Mouse (Mus musculus) hindbrain, embryonic 11.5 days (tissue): ENCODE results near the gene Pxn. TPM values are rescaled to one million over a fixed set of nuclear protein-coding genes. Genes with fewer than 3 reads are reported as not detected.

Source experiments
- ATAC-seq: fragments of 200-750 bp; cut with Nextera tagmentation; 2 replicates; pipeline ENCODE4 v1.8.0; 2017; ENCODE audit warnings: mild to moderate bottlenecking, moderate TSS enrichment, moderate library complexity; ENCODE audit not compliant: low FRiP score
- DNase-seq: peaks from one replicate; pipeline ENCODE4 v3.0.0-alpha.2; 2015; ENCODE audit warnings: low spot score
- H3K27ac ChIP-seq: fragments of 300-500 bp; sonication (generic); 2 replicates; pipeline ENCODE4 v1.5.1; 2014; ENCODE audit warnings: mild to moderate bottlenecking, low read depth, low read length
- H3K27me3 ChIP-seq: fragments of 300-500 bp; sonication (generic); 2 replicates; pipeline ENCODE4 v1.6.1; 2014; ENCODE audit warnings: mild to moderate bottlenecking, low read length, moderate library complexity, mixed read lengths; ENCODE audit not compliant: control insufficient read depth, insufficient read depth
- H3K36me3 ChIP-seq: fragments of 300-500 bp; sonication (generic); 2 replicates; pipeline ENCODE4 v1.6.1; 2014; ENCODE audit warnings: mild to moderate bottlenecking, low read length, moderate library complexity, mixed read lengths; ENCODE audit not compliant: control insufficient read depth, insufficient read depth
- H3K4me1 ChIP-seq: fragments of 300-500 bp; sonication (generic); replicated peaks from 2 replicates; pipeline ENCODE4 v1.6.1; 2014; ENCODE audit warnings: low read length, mixed read lengths; ENCODE audit not compliant: control insufficient read depth, insufficient read depth
- H3K4me2 ChIP-seq: fragments of 300-500 bp; sonication (generic); replicated peaks from 2 replicates; pipeline ENCODE4 v1.6.1; 2014; ENCODE audit warnings: mild to moderate bottlenecking, low read depth, low read length
- H3K4me3 ChIP-seq: fragments of 300-500 bp; sonication (generic); 2 replicates; pipeline ENCODE4 v1.5.1; 2014; ENCODE audit warnings: low read depth, low read length
- H3K9ac ChIP-seq: fragments of 300-500 bp; sonication (generic); 2 replicates; pipeline ENCODE4 v1.6.1; 2014; ENCODE audit warnings: low read depth, low read length
- H3K9me3 ChIP-seq: fragments of 300-500 bp; sonication (generic); 2 replicates; pipeline ENCODE4 v1.6.1; 2016; ENCODE audit warnings: low read length; ENCODE audit not compliant: control insufficient read depth
- WGBS: fragments of 180-500 bp; shearing (Covaris S2); extraction: QIAGEN DNeasy Blood & Tissue Kit; methylation state at CpG from one replicate; pipeline ENCODE4 v1.1.7; 2014; 5-methylcytosine and 5-hydroxymethylcytosine counted together
- polyA plus RNA-seq: library from polyadenylated mRNA; unstranded; fragments of >200 nt; fragmentation: Nextera tagmentation; extraction: Ambion mirVana; gene quantifications from 2 replicates; pipeline ENCODE4 v1.2.1, GENCODE M21; 2014

Gene Pxn
- polyA plus RNA-seq, 1 experiment from 2014 or later: 10.1 TPM

- no peak overlapping the region for H3K4me2 ChIP-seq
- no peaks in the 10 kb centered on the region for H3K9me3 ChIP-seq
- ATAC-seq: no peak
- no peak for DNase-seq
- no peak overlapping the region for H3K4me3 ChIP-seq
- H3K36me3 ChIP-seq: no peaks in the 10 kb centered on the region
- WGBS: 25% methylated on average over 16 of the region's 16 CpGs
- H3K27ac ChIP-seq: no peak overlapping the region
- H3K9ac ChIP-seq: no peak overlapping the region
- H3K4me1 ChIP-seq: peaks cover 3% of the 10 kb centered on the region
- no peaks in the 10 kb centered on the region for H3K27me3 ChIP-seq
Observed at GRCm38 (mm10) chr5:115534290-115534731, 27.8 kb downstream of the Pxn start.

GRCm38 (mm10) chr5:115534856-115535255 lies 28.4 kb downstream of the Pxn start:
- no peak overlapping the region for H3K4me3 ChIP-seq
- no peak overlapping the region for H3K27ac ChIP-seq
- H3K9ac ChIP-seq: no peak overlapping the region
- no peaks in the 10 kb centered on the region for H3K27me3 ChIP-seq
- H3K9me3 ChIP-seq: no peaks in the 10 kb centered on the region
- WGBS: 55% methylated on average over 8 of the region's 8 CpGs
- H3K4me1 ChIP-seq: peaks cover 3% of the 10 kb centered on the region
- ATAC-seq: no peak
- H3K36me3 ChIP-seq: no peaks in the 10 kb centered on the region
- no peak overlapping the region for H3K4me2 ChIP-seq
- no peak for DNase-seq

DNA sequence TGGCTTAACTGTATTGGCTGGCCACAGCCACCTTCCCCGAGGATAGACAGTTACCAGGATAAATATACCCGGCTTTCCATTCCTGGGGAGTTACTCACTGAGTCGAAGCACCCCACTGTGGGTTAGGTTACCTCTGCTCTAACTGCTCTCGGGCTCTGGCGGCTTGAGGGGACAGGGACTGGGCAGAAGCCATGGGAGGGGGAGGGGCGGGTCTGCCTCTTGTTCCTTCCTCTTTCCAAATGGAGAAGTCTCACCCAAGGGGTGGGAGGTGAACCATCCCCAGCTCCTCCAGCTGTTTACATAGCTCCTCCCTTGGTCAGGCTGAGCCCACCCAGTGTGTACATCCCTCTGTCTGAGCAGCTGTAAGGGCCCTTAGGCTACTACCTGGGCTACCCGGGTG lies 29.2 kb downstream of the Pxn start:
- Histone ChIP-seq H3K27me3 (no peaks in the 10 kb centered on the region), H3K9ac (no peak overlapping the region), H3K9me3 (no peaks in the 10 kb centered on the region), H3K4me1 (peaks cover 3% of the 10 kb centered on the region), H3K4me2 (no peak overlapping the region), H3K27ac (no peak overlapping the region), H3K4me3 (no peak overlapping the region), H3K36me3 (no peaks in the 10 kb centered on the region)
- 27% methylated on average over 7 of the region's 7 CpGs for WGBS
- DNase-seq: no peak
- no peak for ATAC-seq

DNA sequence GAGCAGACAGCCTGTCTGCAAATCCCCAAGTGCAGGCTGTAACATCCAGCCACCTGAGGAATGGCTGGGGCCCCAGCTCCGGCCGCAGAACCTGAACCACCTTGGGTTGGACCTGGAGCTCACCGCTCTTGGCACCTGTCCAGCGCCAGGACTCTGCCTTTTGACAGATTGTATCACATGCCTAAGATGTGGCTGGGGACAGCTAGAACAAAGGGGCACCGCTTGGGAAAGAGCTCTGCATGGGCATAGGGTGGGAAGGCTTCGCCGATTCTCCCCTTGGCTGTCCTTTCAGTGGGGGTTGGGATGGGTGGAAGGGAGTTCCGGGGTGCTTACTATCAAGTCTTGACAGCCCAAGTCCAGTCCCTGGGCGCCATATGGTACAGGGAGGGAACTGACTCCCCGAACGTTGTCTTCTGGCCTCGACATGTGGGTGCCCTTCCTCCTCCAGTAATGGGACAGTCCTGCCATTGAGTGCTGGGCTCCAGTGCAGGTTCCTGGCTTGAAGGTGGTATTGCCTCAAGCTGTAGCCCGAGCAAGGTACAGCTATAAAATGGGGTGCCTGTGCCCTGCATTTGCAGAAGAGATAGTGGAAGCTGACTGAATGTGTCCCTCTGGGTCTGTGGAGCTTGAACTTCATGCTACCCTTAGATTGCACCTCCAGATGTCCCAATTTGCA lies 31.7 kb downstream of the Pxn start:
- H3K36me3 ChIP-seq: no peaks in the 10 kb centered on the region
- no peak for DNase-seq
- H3K27ac ChIP-seq: no peak overlapping the region
- H3K9ac ChIP-seq: no peak overlapping the region
- H3K4me3 ChIP-seq: no peak overlapping the region
- H3K4me2 ChIP-seq: no peak overlapping the region
- 75% methylated on average over 13 of the region's 13 CpGs for WGBS
- H3K4me1 ChIP-seq: peaks cover 3% of the 10 kb centered on the region; the same call in 1 of the 2 replicates
- ATAC-seq: peak; percentile 47; the same call in 1 of the 2 replicates
- H3K9me3 ChIP-seq: no peaks in the 10 kb centered on the region
- H3K27me3 ChIP-seq: no peaks in the 10 kb centered on the region

DNA sequence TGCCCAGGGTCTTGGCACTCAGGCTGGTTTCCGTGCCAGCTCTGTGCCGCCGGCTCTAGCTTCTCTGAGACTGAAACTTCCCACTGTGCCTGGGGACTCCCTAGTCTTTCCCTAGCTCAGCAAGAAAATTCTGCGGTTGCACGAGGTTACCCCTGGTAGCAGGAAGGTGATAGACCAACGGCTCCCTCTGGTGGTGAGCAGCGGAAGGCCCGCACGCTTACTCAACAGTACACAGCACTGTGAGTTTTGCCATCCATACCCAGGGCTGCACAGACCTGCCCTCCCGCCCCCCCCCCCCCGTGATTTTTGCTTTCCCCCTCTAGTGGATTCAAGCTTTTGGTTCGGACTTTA lies 32.2 kb downstream of the Pxn start:
- Histone ChIP-seq H3K9ac (no peak overlapping the region), H3K36me3 (no peaks in the 10 kb centered on the region), H3K4me2 (no peak overlapping the region), H3K9me3 (no peaks in the 10 kb centered on the region), H3K4me1 (peaks cover 3% of the 10 kb centered on the region; the same call in 1 of the 2 replicates), H3K27ac (no peak overlapping the region), H3K4me3 (no peak overlapping the region), H3K27me3 (no peaks in the 10 kb centered on the region)
- ATAC-seq (peak; percentile 83), DNase-seq (peak; percentile 93)
- 2% methylated on average over 11 of the region's 12 CpGs for WGBS

GRCm38 (mm10) chr5:115542635-115543384 lies 36.3 kb downstream of the Pxn start:
- Histone ChIP-seq H3K4me2 (no peak overlapping the region), H3K36me3 (no peaks in the 10 kb centered on the region), H3K27ac (no peak overlapping the region), H3K9me3 (no peaks in the 10 kb centered on the region), H3K27me3 (no peaks in the 10 kb centered on the region), H3K4me1 (peaks cover 17% of the 10 kb centered on the region), H3K9ac (no peak overlapping the region), H3K4me3 (no peak overlapping the region)
- 67% methylated on average over 19 of the region's 19 CpGs for WGBS
- no peak for ATAC-seq
- no peak for DNase-seq

- no peak overlapping the region for H3K9ac ChIP-seq
- no peaks in the 10 kb centered on the region for H3K36me3 ChIP-seq
- no peak overlapping the region for H3K4me3 ChIP-seq
- peaks cover 17% of the 10 kb centered on the region for H3K4me1 ChIP-seq
- peak overlapping the region; percentile 42; the same call in 1 of the 2 replicates for H3K27ac ChIP-seq
- WGBS: 70% methylated on average over 17 of the region's 17 CpGs
- DNase-seq (no peak), ATAC-seq (no peak)
- no peaks in the 10 kb centered on the region for H3K9me3 ChIP-seq
- H3K27me3 ChIP-seq: no peaks in the 10 kb centered on the region
- no peak overlapping the region for H3K4me2 ChIP-seq
Observed at GRCm38 (mm10) chr5:115543509-115544253, 37.2 kb downstream of the Pxn start.

- H3K27ac ChIP-seq: 0 out of 2 replicates have a peak overlapping the region, but pooled peaks have one; percentile 30
- no peaks in the 10 kb centered on the region for H3K36me3 ChIP-seq
- peaks cover 17% of the 10 kb centered on the region for H3K4me1 ChIP-seq
- no peak overlapping the region for H3K4me3 ChIP-seq
- no peak overlapping the region for H3K4me2 ChIP-seq
- no peak for DNase-seq
- no peaks in the 10 kb centered on the region for H3K27me3 ChIP-seq
- H3K9me3 ChIP-seq: no peaks in the 10 kb centered on the region
- 0 out of 2 replicates have a peak overlapping the region, but pooled peaks have one; percentile 23 for H3K9ac ChIP-seq
- 52% methylated on average over 18 of the region's 18 CpGs for WGBS
- no peak for ATAC-seq
Observed at GRCm38 (mm10) chr5:115544655-115545185, 38.2 kb downstream of the Pxn start.
